Mouse (Mus musculus): ENCODE measurements around the gene Syt14.

Syt14 gene

DNA sequence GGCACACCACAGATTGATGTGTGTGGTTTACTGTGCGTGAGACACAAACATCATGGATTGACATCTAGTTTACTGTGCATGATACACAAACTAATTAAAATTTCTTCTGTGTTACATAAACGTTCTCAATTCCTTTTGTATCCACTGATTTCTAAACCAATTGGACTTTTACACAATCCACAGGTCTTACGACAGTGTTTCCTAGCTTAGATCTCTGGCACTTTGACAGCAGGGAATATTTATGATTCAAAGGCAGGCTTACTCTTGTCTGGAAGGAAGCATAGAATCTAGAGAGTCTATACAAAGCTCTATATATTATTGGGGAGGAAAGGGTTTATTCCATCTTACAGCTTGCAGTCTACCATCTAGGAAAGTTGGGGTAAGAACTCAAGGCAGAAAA lies 171.1 kb downstream of the Syt14 start:
- DNase-seq (ENCODE audit: low spot score in 2 of 2), result no peak

- no peak for DNase-seq (ENCODE audit: low spot score in 2 of 2)
These were observed 174.1 kb downstream of the Syt14 start for GRCm38 (mm10) chr1:192861305-192861960.

- DNase-seq (ENCODE audit: low spot score in 2 of 2), result no peak
These were observed 175.3 kb downstream of the Syt14 start for GRCm38 (mm10) chr1:192860273-192860672.

- no peak for DNase-seq (ENCODE audit: low spot score in 2 of 2)
These were observed 178.0 kb downstream of the Syt14 start for GRCm38 (mm10) chr1:192857582-192857981.

DNA sequence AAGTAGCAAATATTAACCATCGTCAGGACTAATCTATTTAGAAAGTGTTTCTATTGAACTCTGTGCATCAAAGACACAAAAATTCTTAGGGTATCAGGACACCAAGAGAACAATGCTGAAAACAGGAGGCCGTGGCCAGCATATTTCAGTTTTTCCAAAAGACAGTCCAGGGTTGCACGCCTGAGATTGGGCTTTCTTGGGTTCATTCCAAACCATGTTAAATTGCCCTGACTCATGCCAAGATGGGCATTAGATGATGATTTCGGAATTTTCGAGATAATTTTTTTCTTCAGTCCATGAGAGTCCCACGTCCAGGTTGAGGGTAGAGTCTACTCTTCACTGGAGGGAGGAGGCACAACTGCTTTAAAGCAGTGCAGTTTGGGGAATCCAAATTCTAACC lies 178.6 kb downstream of the Syt14 start:
- DNase-seq (ENCODE audit: low spot score in 2 of 2), result no peak

DNA sequence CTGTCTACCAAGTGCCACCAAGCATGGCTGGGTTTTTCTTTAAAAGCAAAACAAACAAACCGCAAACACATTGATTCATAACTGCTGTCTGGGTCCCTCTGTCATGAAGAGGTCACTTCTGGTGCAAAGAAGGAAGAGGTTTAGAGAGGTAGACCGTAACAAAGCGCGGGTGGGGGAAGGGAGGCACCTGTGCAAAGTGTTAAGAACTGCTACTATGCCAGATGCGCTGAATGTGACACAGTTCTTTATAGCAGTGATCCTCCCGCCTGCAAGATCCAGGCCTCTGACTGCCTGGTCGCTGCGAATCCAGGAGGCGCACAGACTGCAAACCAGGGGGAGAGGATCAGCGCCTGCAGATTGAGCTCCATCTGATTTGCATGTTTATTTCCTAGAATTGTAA lies 179.2 kb downstream of the Syt14 start:
- DNase-seq (ENCODE audit: low spot score in 2 of 2), result no peak

- peak; percentile 64 to 73 for DNase-seq (ENCODE audit: low spot score in 2 of 2)
These were observed 179.9 kb downstream of the Syt14 start, which contains the start of gene Sertad4 for GRCm38 (mm10) chr1:192855474-192856230. Gene Sertad4, minus strand, starts transcription at chr1:192855756.

- DNase-seq (ENCODE audit: low spot score in 2 of 2), result peak; percentile 56 to 67
These were observed 180.7 kb downstream of the Syt14 start for GRCm38 (mm10) chr1:192854819-192855271.

- DNase-seq (ENCODE audit: low spot score in 2 of 2), result no peak
These were observed 181.4 kb downstream of the Syt14 start for GRCm38 (mm10) chr1:192853988-192854818.

DNA sequence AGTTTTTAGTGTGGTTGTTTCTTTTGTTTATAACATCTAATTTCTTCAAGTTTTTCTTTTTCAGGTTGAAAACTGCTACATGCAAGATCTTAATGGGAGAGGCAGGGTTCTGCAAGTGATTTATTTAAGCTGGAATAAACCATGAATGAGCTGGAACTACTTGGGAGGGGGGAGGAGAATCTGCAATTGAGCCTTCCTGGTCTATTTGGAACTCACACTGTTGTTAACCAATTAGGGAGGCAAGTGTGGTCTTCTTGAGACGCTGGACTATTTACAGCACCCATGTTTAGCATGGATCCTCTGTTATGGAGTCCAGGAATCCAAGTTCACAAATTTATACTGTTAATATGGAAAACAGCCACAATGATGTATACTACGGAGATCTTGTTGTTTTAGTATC lies 182.1 kb downstream of the Syt14 start:
- DNase-seq (ENCODE audit: low spot score in 2 of 2), result no peak

DNA sequence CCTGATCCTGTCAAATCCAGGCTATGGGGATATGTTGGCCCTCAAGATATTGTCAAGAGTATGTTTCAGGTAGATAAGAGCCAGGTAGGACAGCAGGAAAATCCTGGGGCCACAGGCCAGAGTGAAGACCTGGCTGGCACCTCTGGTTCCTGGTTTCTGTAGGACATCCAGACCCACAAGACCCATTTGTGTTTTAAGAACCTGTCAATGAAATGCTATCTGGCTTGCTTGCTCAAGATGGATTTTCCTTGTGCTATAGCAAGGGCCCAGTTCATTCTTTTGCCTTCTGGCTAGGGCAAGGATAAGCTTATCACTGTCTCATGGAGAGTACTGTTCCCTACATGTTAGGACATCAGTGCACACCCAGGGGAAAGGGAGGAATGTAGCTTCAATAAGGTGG lies 183.5 kb downstream of the Syt14 start:
- DNase-seq (ENCODE audit: low spot score in 2 of 2), result no peak

GRCm38 (mm10) chr1:192851640-192852039 lies 183.9 kb downstream of the Syt14 start:
- DNase-seq (ENCODE audit: low spot score in 2 of 2), result peak in 1 of 2 experiments; percentile 42

DNA sequence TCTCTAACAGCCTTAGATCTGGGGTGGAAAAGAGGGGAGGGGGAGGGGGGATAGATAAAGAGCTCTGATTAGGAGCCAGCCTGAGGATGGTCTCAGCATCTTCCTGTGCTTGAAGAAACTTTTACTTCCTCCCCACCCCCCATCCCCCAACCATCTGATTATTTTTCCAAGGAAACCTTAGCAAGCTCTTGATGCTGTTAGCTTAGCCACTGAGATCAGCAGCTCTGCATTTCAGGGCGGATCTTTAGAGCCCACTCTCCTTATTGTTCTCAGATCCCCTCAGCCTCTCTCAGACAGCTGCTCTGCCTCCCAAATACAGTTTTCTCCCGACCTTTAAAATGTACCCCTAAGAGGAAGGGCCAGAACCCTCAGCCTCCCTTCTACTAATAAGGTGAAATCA lies 184.4 kb downstream of the Syt14 start:
- DNase-seq (ENCODE audit: low spot score in 2 of 2), result no peak

- no peak for DNase-seq (ENCODE audit: low spot score in 2 of 2)
These were observed 186.0 kb downstream of the Syt14 start for GRCm38 (mm10) chr1:192849616-192850015.

DNA sequence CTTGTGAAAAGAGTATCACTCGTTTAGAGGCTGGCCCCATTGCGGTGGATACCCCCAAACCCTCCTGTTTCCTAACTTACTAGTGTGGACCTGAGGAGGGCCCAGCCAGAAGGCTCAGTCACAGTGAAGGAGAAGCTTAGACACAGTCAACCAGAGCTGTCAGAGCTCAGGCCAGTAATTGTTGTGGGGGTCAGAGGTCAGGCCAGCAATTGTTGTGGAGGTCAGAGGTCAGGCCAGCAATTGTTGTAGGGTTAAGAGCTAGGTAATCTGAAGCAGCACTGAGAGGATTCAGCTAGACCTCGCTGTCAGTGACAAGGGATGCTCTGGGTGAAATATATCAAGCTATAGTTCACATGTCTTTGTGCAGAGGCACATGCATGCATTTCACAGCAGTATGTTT lies 188.3 kb downstream of the Syt14 start:
- no peak for DNase-seq (ENCODE audit: low spot score in 2 of 2)

Measured in urinary bladder, postnatal 4 days (tissue).